Mouse (Mus musculus) liver, postnatal 0 days (tissue): ENCODE data around the gene Rasgef1b.

ENCODE experiments used
- CTCF ChIP-seq: sonication (generic); IDR thresholded peaks from 2 replicates; pipeline ENCODE4 v1.5.1; 2016; ENCODE audit warnings: antibody characterized with exemption, low read depth
- EP300 ChIP-seq: IDR thresholded peaks from 2 replicates; pipeline ENCODE4 v1.6.1; 2016; ENCODE audit warnings: antibody characterized with exemption, low read depth, mild to moderate bottlenecking

- no peak for TF ChIP-seq CTCF
- TF ChIP-seq EP300: no peak
These were observed 195.4 kb downstream of the Rasgef1b start for GRCm38 (mm10) chr5:99533416-99533815.
